ENCODE assay signal across 25 mouse cellular contexts in the genomic region with DNA sequence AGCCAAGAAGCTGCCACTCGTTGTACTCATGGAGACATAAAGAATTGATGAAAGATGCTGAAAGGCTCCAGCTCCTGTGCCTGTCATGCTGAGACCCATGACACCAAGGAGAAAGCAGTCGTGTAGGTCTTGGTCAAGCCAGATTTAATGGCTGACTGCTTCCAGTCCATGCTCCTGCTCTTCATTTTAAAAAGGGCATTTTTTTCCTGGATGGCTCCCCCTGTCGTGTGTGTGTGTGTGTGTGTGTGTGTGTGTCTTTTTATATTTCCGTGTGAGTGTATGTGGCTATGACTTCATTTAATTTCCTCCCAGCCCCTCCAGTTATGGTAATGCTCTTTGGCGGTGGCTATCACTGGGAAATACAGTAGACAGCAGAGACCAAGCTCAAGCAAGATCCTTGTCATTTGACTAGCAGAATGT. TPM values are rescaled to one million over a fixed set of nuclear protein-coding genes. Genes with fewer than 3 reads are reported as not detected.
DNase-seq lines count a peak whose midpoint lies in the region; ATAC-seq lines count a peak whose summit lies in the region.
"Had no signal": no experiment of that assay in that cellular context is flagged by ENCODE, and none has a peak within 500 bp of the region (broad histone marks: within the 10 kb centered on the region; RNA-seq: fewer than 3 reads in every experiment).

No protein-coding gene starts in this region.

- no peak overlapping the region for H3K9ac ChIP-seq in forebrain, embryonic 14.5 days (ENCODE audit: low read length)
- H3K9ac ChIP-seq in forebrain, embryonic 16.5 days (replicated peaks; ENCODE audit: low read depth, low read length): 0 out of 2 replicates have a peak overlapping the region, but pooled peaks have one; percentile 17
- H3K9ac ChIP-seq in hindbrain, embryonic 13.5 days: 0 out of 2 replicates have a peak overlapping the region, but pooled peaks have one; percentile 2
- H3K9ac ChIP-seq in midbrain, embryonic 15.5 days: no peak overlapping the region
- H3K9ac ChIP-seq: liver, embryonic 12.5 days had no signal

- 0 out of 2 replicates have a peak, but pooled peaks cover 2% of the 10 kb centered on the region for H3K4me1 ChIP-seq in forebrain, embryonic 14.5 days (ENCODE audit: control insufficient read depth, insufficient read depth, low read length)
- peaks cover 15% of the 10 kb centered on the region for H3K4me1 ChIP-seq in forebrain, embryonic 10.5 days
- peaks cover 13% of the 10 kb centered on the region for H3K4me1 ChIP-seq in forebrain, embryonic 16.5 days (replicated peaks; ENCODE audit: control insufficient read depth, insufficient read depth, low read length)
- H3K4me1 ChIP-seq in hindbrain, embryonic 13.5 days (replicated peaks): peaks cover 16% of the 10 kb centered on the region
- peaks cover 19% of the 10 kb centered on the region for H3K4me1 ChIP-seq in midbrain, embryonic 15.5 days
- H3K4me1 ChIP-seq: heart, embryonic 10.5 days; liver, embryonic 12.5 days had no signal

- no peaks in the 10 kb centered on the region for H3K36me3 ChIP-seq in forebrain, embryonic 14.5 days (ENCODE audit: control insufficient read depth, insufficient read depth, low read length)
- no peaks in the 10 kb centered on the region for H3K36me3 ChIP-seq in forebrain, embryonic 10.5 days (replicated peaks)
- no peaks in the 10 kb centered on the region for H3K36me3 ChIP-seq in forebrain, embryonic 16.5 days (ENCODE audit: control insufficient read depth, insufficient read depth)
- no peaks in the 10 kb centered on the region for H3K36me3 ChIP-seq in hindbrain, embryonic 13.5 days
- H3K36me3 ChIP-seq in midbrain, embryonic 15.5 days (replicated peaks): no peaks in the 10 kb centered on the region
- H3K36me3 ChIP-seq: heart, embryonic 10.5 days; liver, embryonic 12.5 days had no signal

- 17% methylated on average over 5 of the region's 5 CpGs for WGBS in forebrain, embryonic 14.5 days
- 58% methylated on average over 5 of the region's 5 CpGs for WGBS in forebrain, embryonic 10.5 days
- WGBS in forebrain, embryonic 16.5 days: 13% methylated on average over 5 of the region's 5 CpGs
- 33% methylated on average over 5 of the region's 5 CpGs for WGBS in hindbrain, embryonic 13.5 days
- WGBS in midbrain, embryonic 15.5 days: 13% methylated on average over 5 of the region's 5 CpGs

- ATAC-seq in forebrain, embryonic 14.5 days: peak; percentile 84
- peak; percentile 77 for ATAC-seq in forebrain, embryonic 16.5 days
- ATAC-seq in hindbrain, embryonic 13.5 days (ENCODE audit: low FRiP score): peak; percentile 68; the same call in 1 of the 2 replicates
- no peak for ATAC-seq in midbrain, embryonic 15.5 days (replicated peaks)
- ATAC-seq: liver, embryonic 12.5 days had no signal

- H3K4me2 ChIP-seq in forebrain, embryonic 14.5 days (ENCODE audit: low read length): no peak overlapping the region
- H3K4me2 ChIP-seq in forebrain, embryonic 16.5 days (ENCODE audit: low read length): no peak overlapping the region
- H3K4me2 ChIP-seq in hindbrain, embryonic 13.5 days: no peak overlapping the region
- H3K4me2 ChIP-seq in midbrain, embryonic 15.5 days: no peak overlapping the region
- H3K4me2 ChIP-seq: liver, embryonic 12.5 days had no signal

- intact Hi-C loops in left cerebral cortex, postnatal 14 days (cut with DNase I): no loop called here

- H3K27me3 ChIP-seq in forebrain, embryonic 14.5 days (replicated peaks; ENCODE audit: control insufficient read depth, insufficient read depth, low read length): no peaks in the 10 kb centered on the region
- H3K27me3 ChIP-seq in forebrain, embryonic 10.5 days (ENCODE audit: poor library complexity, severe bottlenecking): no peaks in the 10 kb centered on the region
- no peaks in the 10 kb centered on the region for H3K27me3 ChIP-seq in forebrain, embryonic 16.5 days (replicated peaks; ENCODE audit: control insufficient read depth, insufficient read depth, low read length)
- H3K27me3 ChIP-seq in hindbrain, embryonic 13.5 days: no peaks in the 10 kb centered on the region
- H3K27me3 ChIP-seq in midbrain, embryonic 15.5 days (replicated peaks): no peaks in the 10 kb centered on the region
- H3K27me3 ChIP-seq: liver, embryonic 12.5 days had no signal

- H3K4me3 ChIP-seq in forebrain, embryonic 14.5 days (ENCODE audit: low read depth, low read length): no peak overlapping the region
- no peak overlapping the region for H3K4me3 ChIP-seq in forebrain, embryonic 10.5 days
- H3K4me3 ChIP-seq in forebrain, embryonic 16.5 days (replicated peaks; ENCODE audit: low read length): no peak overlapping the region
- no peak overlapping the region for H3K4me3 ChIP-seq in hindbrain, embryonic 13.5 days
- no peak overlapping the region for H3K4me3 ChIP-seq in midbrain, embryonic 15.5 days
- H3K4me3 ChIP-seq: heart, embryonic 10.5 days; layer of hippocampus, adult 2 months; liver, embryonic 12.5 days had no signal

- H3K27ac ChIP-seq in forebrain, embryonic 14.5 days (ENCODE audit: low read depth, low read length): no peak overlapping the region
- H3K27ac ChIP-seq in forebrain, embryonic 10.5 days: no peak overlapping the region
- H3K27ac ChIP-seq in forebrain, embryonic 16.5 days (ENCODE audit: low read length): no peak overlapping the region
- no peak overlapping the region for H3K27ac ChIP-seq in hindbrain, embryonic 13.5 days
- H3K27ac ChIP-seq in midbrain, embryonic 15.5 days: peak overlapping the region; percentile 49
- H3K27ac ChIP-seq: heart, embryonic 10.5 days; kidney, postnatal 0 days; layer of hippocampus, adult 2 months; liver, embryonic 12.5 days; stomach, postnatal 0 days had no signal

- H3K9me3 ChIP-seq in forebrain, embryonic 14.5 days (replicated peaks; ENCODE audit: control insufficient read depth, low read length): no peaks in the 10 kb centered on the region
- H3K9me3 ChIP-seq in forebrain, embryonic 10.5 days: no peaks in the 10 kb centered on the region
- no peaks in the 10 kb centered on the region for H3K9me3 ChIP-seq in forebrain, embryonic 16.5 days (ENCODE audit: control insufficient read depth, low read length)
- no peaks in the 10 kb centered on the region for H3K9me3 ChIP-seq in hindbrain, embryonic 13.5 days
- H3K9me3 ChIP-seq in midbrain, embryonic 15.5 days: no peaks in the 10 kb centered on the region
- H3K9me3 ChIP-seq: heart, embryonic 10.5 days; liver, embryonic 12.5 days had no signal

- DNase-seq in forebrain, embryonic 14.5 days (ENCODE audit: low spot score): peak; percentile 54
- no peak for DNase-seq in forebrain, embryonic 10.5 days (ENCODE audit: extremely low spot score, low spot score)
- DNase-seq in liver: no peak
- no peak for DNase-seq in spleen, postnatal 4 days (ENCODE audit: low spot score in 2 of 2)
- no peak for DNase-seq in left cerebral cortex, postnatal 14 days (ENCODE audit: low spot score in 2 of 2)
- DNase-seq: adrenal gland, postnatal 14 days; cerebellum, adult 11 months; cerebellum, postnatal 25 days; gastrocnemius, postnatal 25 days; kidney, adult 11 months; lung, adult 2 months; lung, postnatal 36 days; right cerebral cortex, postnatal 4 days had no signal

RNA-seq across cellular contexts. Expression of a gene that starts 54.6 kb away (rescaled TPM):
- polyA plus RNA-seq in forebrain, embryonic 14.5 days (2014; fragmentation: Nextera tagmentation; extraction: Ambion mirVana): 3.9 and 5.8 TPM in 2 replicates
- polyA plus RNA-seq in forebrain, embryonic 10.5 days (2016; fragmentation: Nextera tagmentation; extraction: Ambion mirVana): 0.07 TPM in 1 of 2 replicates, not detected in the other
- polyA plus RNA-seq in forebrain, embryonic 16.5 days (2015; fragmentation: Nextera tagmentation; extraction: Ambion mirVana): 12.4 and 18.0 TPM in 2 replicates
- polyA plus RNA-seq in hindbrain, embryonic 13.5 days (2015; fragmentation: Nextera tagmentation; extraction: Ambion mirVana): 4.5 and 7.2 TPM in 2 replicates
- polyA plus RNA-seq in midbrain, embryonic 15.5 days (2015; fragmentation: Nextera tagmentation; extraction: Ambion mirVana): 20.4 and 21.6 TPM in 2 replicates
- total RNA-seq in left cerebral cortex, postnatal 14 days (2021): 10 to 100 TPM; 45.9 to 60.8 TPM
- total RNA-seq: adrenal gland, postnatal 14 days; CH12.LX; gastrocnemius, postnatal 25 days; MEL had no signal
- polyA plus RNA-seq: limb, embryonic 11.5 days; liver, embryonic 12.5 days; lung, adult 2 months; thymus, postnatal 0 days had no signal

Comparison
In these comparisons a context has a peak if more than half of its experiments do, and no peak if none do; other contexts are left out.
1. H3K9ac ChIP-seq: peak in forebrain, embryonic 16.5 days (single experiment) and hindbrain, embryonic 13.5 days (single experiment); none in forebrain, embryonic 14.5 days (single experiment) and midbrain, embryonic 15.5 days (single experiment).